In genomic region chr4:97730416-97730815, GRCm38 (mm10) we compare ENCODE assay signal across 27 mouse cellular contexts. TPM values are rescaled to one million over a fixed set of nuclear protein-coding genes. Genes with fewer than 3 reads are reported as not detected.
"Had no signal": no experiment of that assay in that cellular context is flagged by ENCODE, and none has a peak within 500 bp of the region (broad histone marks: within the 10 kb centered on the region; RNA-seq: fewer than 3 reads in every experiment).

No protein-coding gene starts in this region.

- H3K4me2 ChIP-seq: heart, embryonic 11.5 days; heart, embryonic 13.5 days; heart, embryonic 15.5 days; hindbrain, embryonic 13.5 days; hindbrain, embryonic 15.5 days; limb, embryonic 13.5 days; liver, embryonic 11.5 days; liver, embryonic 13.5 days; liver, embryonic 15.5 days had no signal

- H3K27me3 ChIP-seq: heart, embryonic 13.5 days; heart, embryonic 15.5 days; hindbrain, embryonic 13.5 days; hindbrain, embryonic 15.5 days; limb, embryonic 13.5 days; liver, embryonic 13.5 days; liver, embryonic 15.5 days had no signal

- H3K9ac ChIP-seq: heart, embryonic 13.5 days; heart, embryonic 15.5 days; hindbrain, embryonic 13.5 days; hindbrain, embryonic 15.5 days; limb, embryonic 13.5 days; liver, embryonic 13.5 days; liver, embryonic 15.5 days had no signal

- H3K4me1 ChIP-seq: heart, embryonic 13.5 days; heart, embryonic 15.5 days; hindbrain, embryonic 13.5 days; hindbrain, embryonic 15.5 days; liver, embryonic 15.5 days had no signal

- H3K9me3 ChIP-seq: heart, embryonic 13.5 days; heart, embryonic 15.5 days; hindbrain, embryonic 13.5 days; hindbrain, embryonic 15.5 days; limb, embryonic 13.5 days; liver, embryonic 13.5 days; liver, embryonic 15.5 days had no signal

- H3K27ac ChIP-seq: heart, adult 2 months; heart, embryonic 13.5 days; heart, embryonic 15.5 days; hindbrain, embryonic 13.5 days; hindbrain, embryonic 15.5 days; hindbrain, postnatal 0 days; layer of hippocampus, adult 2 months; left cerebral cortex, adult 2 months; limb, embryonic 13.5 days; liver, embryonic 13.5 days; liver, embryonic 15.5 days had no signal

- DNase-seq: gastrocnemius, postnatal 14 days; gastrocnemius, postnatal 36 days; heart, adult 11 months; heart, adult 2 months; heart, postnatal 14 days; heart, postnatal 36 days; kidney, adult 18-20 months; kidney, adult 8-10 months; kidney, postnatal 10 days; kidney, postnatal 25 days; kidney, postnatal 4 days; liver; liver, embryonic 13.5 days had no signal

- ATAC-seq: hindbrain, postnatal 0 days; intestine, embryonic 16.5 days had no signal

- H3K36me3 ChIP-seq: heart, embryonic 13.5 days; heart, embryonic 15.5 days; hindbrain, embryonic 13.5 days; hindbrain, embryonic 15.5 days; limb, embryonic 13.5 days; liver, embryonic 13.5 days; liver, embryonic 15.5 days had no signal

- H3K4me3 ChIP-seq: heart, adult 2 months; heart, embryonic 13.5 days; heart, embryonic 15.5 days; hindbrain, embryonic 13.5 days; hindbrain, embryonic 15.5 days; layer of hippocampus, adult 2 months; left cerebral cortex, adult 2 months; limb, embryonic 13.5 days; liver, embryonic 13.5 days; liver, embryonic 15.5 days had no signal

RNA-seq across cellular contexts. Expression of gene E130114P18Rik, which starts 47.5 kb away (rescaled TPM):
- total RNA-seq: gastrocnemius, adult 8-10 months; heart, adult 2 months; heart, postnatal 14 days; hematopoietic stem cell, adult 5-6 weeks had no signal
- polyA plus RNA-seq: heart, adult 2 months had no signal
